Mouse (Mus musculus): ENCODE measurements at regions not wholly inside any gene's neighbourhood (a gene's known extent, or its start where the extent isn't known, plus 50 kb on each side); places are given as distances from the start of the nearest gene placed in this dataset.

- TF ChIP-seq CTCF (IDR thresholded peaks at IDR 0.05) (no peak), EP300 (IDR thresholded peaks at IDR 0.05) (no peak)
Measured at GRCm38 (mm10) chr6:94938949-94939348, 178.1 kb upstream of the Kbtbd8 start.
